Mouse (Mus musculus) intestine, postnatal 0 days (tissue): Measurements from ENCODE around the gene Gm1979. TPM values are rescaled to one million over a fixed set of nuclear protein-coding genes. Genes with fewer than 3 reads are reported as not detected.
"Not testable (repeated sequence)": the region's sequence is repeated elsewhere in the genome, so short reads cannot be mapped to it uniquely, and the experiment has no call there.

Source experiments
- ATAC-seq: fragments of 200-750 bp; cut with Nextera tagmentation; 2 replicates; pipeline ENCODE4 v1.8.0; 2017; ENCODE audit warnings: mild to moderate bottlenecking, moderate TSS enrichment, moderate library complexity
- H3K27ac ChIP-seq: fragments of 300-500 bp; sonication (generic); 2 replicates; pipeline ENCODE4 v1.5.1; 2014; ENCODE audit warnings: mild to moderate bottlenecking, low read depth, low read length, moderate library complexity
- H3K27me3 ChIP-seq: fragments of 300-500 bp; sonication (generic); replicated peaks from 2 replicates; pipeline ENCODE4 v1.6.1; 2014; ENCODE audit warnings: low read length, mixed read lengths; ENCODE audit not compliant: control insufficient read depth, insufficient read depth
- H3K36me3 ChIP-seq: fragments of 300-500 bp; sonication (generic); 2 replicates; pipeline ENCODE4 v1.6.1; 2014; ENCODE audit warnings: mild to moderate bottlenecking, moderate library complexity; ENCODE audit not compliant: control insufficient read depth, insufficient read depth
- H3K4me1 ChIP-seq: fragments of 300-500 bp; sonication (generic); replicated peaks from 2 replicates; pipeline ENCODE4 v1.6.1; 2014; ENCODE audit warnings: antibody characterized with exemption, low read length, mixed read lengths; ENCODE audit not compliant: control insufficient read depth, insufficient read depth
- H3K4me2 ChIP-seq: fragments of 300-500 bp; sonication (generic); replicated peaks from 2 replicates; pipeline ENCODE4 v1.6.1; 2014; ENCODE audit warnings: low read depth, mild to moderate bottlenecking, moderate library complexity
- H3K4me3 ChIP-seq: fragments of 300-500 bp; sonication (generic); 2 replicates; pipeline ENCODE4 v1.5.1; 2014; ENCODE audit warnings: low read depth, low read length
- H3K9ac ChIP-seq: fragments of 300-500 bp; sonication (generic); 2 replicates; pipeline ENCODE4 v1.6.1; 2014; ENCODE audit warnings: mild to moderate bottlenecking, low read depth, low read length
- H3K9me3 ChIP-seq: fragments of 300-500 bp; sonication (generic); 2 replicates; pipeline ENCODE4 v1.6.1; 2016; ENCODE audit warnings: mixed run types; ENCODE audit not compliant: control insufficient read depth
- WGBS: fragments of 180-500 bp; shearing (Covaris S2); extraction: QIAGEN DNeasy Blood & Tissue Kit; methylation state at CpG from one replicate; pipeline ENCODE4 v1.1.7; 2014; 5-methylcytosine and 5-hydroxymethylcytosine counted together
- polyA plus RNA-seq: library from polyadenylated mRNA; unstranded; fragments of >200 nt; fragmentation: Nextera tagmentation; extraction: Ambion mirVana; gene quantifications from 2 replicates; pipeline ENCODE4 v1.2.1, GENCODE M21; 2015

Gm1979 gene
- polyA plus RNA-seq, 1 experiment from 2014 or later: not detected

GRCm38 (mm10) chr5:25954317-25954716 is 50.3 kb downstream of the Gm1979 start, which contains the start of gene Gm21671:
TSS of gene Gm21671 (minus strand) at chr5:25954417.
- not testable (repeated sequence) for H3K4me1 ChIP-seq, H3K27ac ChIP-seq, H3K9ac ChIP-seq, H3K4me3 ChIP-seq, H3K9me3 ChIP-seq, ATAC-seq, H3K36me3 ChIP-seq, H3K4me2 ChIP-seq, H3K27me3 ChIP-seq
- 74% methylated on average over 2 of the region's 2 CpGs for WGBS

Other genes starting within 250 kb of the Gm1979 start
- 1.4 and 1.7 TPM in 2 replicates for gene Actr3b, start 244.8 kb downstream of the Gm1979 start, polyA plus RNA-seq
- gene Gm21663, start 62.4 kb downstream of the Gm1979 start, polyA plus RNA-seq: not detected in 2 replicates
- gene Gm21671, start 50.4 kb downstream of the Gm1979 start, polyA plus RNA-seq: not detected in 2 replicates
- gene Gm21680, start 32.1 kb downstream of the Gm1979 start, polyA plus RNA-seq: not detected in 2 replicates
- not detected in 2 replicates for gene Gm21698, start 16.1 kb downstream of the Gm1979 start, polyA plus RNA-seq
- gene Gm5862, start 18.1 kb upstream of the Gm1979 start, polyA plus RNA-seq: not detected in 2 replicates
- not detected in 2 replicates for gene Speer4a, start 34.8 kb upstream of the Gm1979 start, polyA plus RNA-seq
- not detected in 2 replicates for gene Gm7347, start 53.8 kb upstream of the Gm1979 start, polyA plus RNA-seq
- not detected in 2 replicates for gene Gm10471, start 84.5 kb upstream of the Gm1979 start, polyA plus RNA-seq
- not detected in 2 replicates for gene 5031410I06Rik, start 100.6 kb upstream of the Gm1979 start, polyA plus RNA-seq
- gene Gm10220, start 116.6 kb upstream of the Gm1979 start, polyA plus RNA-seq: not detected in 2 replicates